Mouse (Mus musculus): ENCODE measurements around the gene Arl14.

DNA sequence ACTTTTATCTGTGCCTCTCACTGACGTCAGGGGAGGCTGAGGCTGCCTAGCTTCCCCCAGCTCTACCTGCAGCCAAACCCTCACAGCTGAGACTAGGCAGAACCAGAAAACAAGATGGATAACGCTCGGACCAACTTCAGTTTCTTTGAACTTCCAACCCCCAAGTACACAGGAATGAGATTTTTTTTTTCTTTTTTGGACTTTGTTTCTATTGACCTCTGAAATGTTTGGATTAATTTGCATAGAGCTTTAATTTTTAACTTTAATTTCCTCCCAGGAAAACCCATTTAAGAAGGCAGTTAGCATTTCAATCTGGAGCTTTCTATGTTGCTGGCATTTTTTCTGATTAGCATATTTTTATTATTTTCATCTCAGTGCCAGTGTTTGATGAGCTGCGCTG lies 36.2 kb upstream of the Arl14 start:
- no peak for TF ChIP-seq HCFC1 (IDR thresholded peaks at IDR 0.05; ENCODE audit: borderline replicate concordance, insufficient read depth, low read length)
- TF ChIP-seq MAFK (IDR thresholded peaks at IDR 0.05; ENCODE audit: insufficient read depth, low read depth, low read length), result no peak
- TF ChIP-seq ZC3H11A (IDR thresholded peaks at IDR 0.05; ENCODE audit: borderline replicate concordance, low read depth, low read length), result no peak

Measured in ES-E14 (cell line).